8 mouse cellular contexts compared by ENCODE assay signal in the genomic region with DNA sequence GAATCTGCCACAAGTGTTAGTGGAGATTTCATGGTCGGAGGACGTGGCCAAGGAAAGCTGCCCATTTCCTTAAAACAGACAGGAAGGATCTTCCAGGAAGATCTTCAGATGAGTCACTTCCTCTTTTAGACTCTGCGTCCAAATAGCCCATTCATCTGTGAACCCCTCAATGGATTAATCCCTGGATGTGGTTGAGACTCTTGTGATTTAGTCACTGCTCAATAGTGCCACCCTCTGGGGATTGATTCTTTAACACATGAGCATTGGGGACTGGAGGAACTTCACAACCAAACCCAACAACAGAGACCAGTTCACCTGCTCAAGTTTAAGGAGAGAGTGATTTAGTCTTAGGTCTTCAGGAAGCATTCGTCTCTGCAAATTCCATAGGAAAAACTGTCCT.
DNase-seq lines count a peak whose midpoint lies in the region; ATAC-seq and TF ChIP-seq lines count a peak whose summit lies in the region.

No protein-coding gene starts in this region.

- H3K4me2 ChIP-seq in hindbrain, postnatal 0 days (ENCODE audit: low read depth, low read length), result no peak overlapping the region
- H3K4me2 ChIP-seq in hindbrain, embryonic 13.5 days, result no peak overlapping the region
- no peak overlapping the region for H3K4me2 ChIP-seq in kidney, embryonic 16.5 days (replicated peaks; ENCODE audit: low read depth, low read length)

- H3K4me3 ChIP-seq in hindbrain, postnatal 0 days (ENCODE audit: low read length), result no peak overlapping the region
- no peak overlapping the region for H3K4me3 ChIP-seq in hindbrain, embryonic 13.5 days
- no peak overlapping the region for H3K4me3 ChIP-seq in E14TG2a.4 (replicated peaks; ENCODE audit: low read length)
- H3K4me3 ChIP-seq in kidney, embryonic 16.5 days (ENCODE audit: low read length), result no peak overlapping the region

- no peaks in the 10 kb centered on the region for H3K27me3 ChIP-seq in hindbrain, postnatal 0 days (ENCODE audit: insufficient read depth, low read length)
- no peaks in the 10 kb centered on the region for H3K27me3 ChIP-seq in hindbrain, embryonic 13.5 days
- no peaks in the 10 kb centered on the region for H3K27me3 ChIP-seq in E14TG2a.4 (ENCODE audit: insufficient read depth, low read length)
- no peaks in the 10 kb centered on the region for H3K27me3 ChIP-seq in kidney, embryonic 16.5 days (ENCODE audit: insufficient read depth, low read length)

- peak; percentile 57 for TF ChIP-seq CTCF in hindbrain, postnatal 0 days (IDR thresholded peaks at IDR 0.05; ENCODE audit: low read depth)
- peak; percentile 12; the same call in 1 of the 2 replicates for TF ChIP-seq CTCF in E14TG2a.4 (conservative IDR thresholded peaks at IDR 0.05; ENCODE audit: low read length)

- intact Hi-C loops in gastrocnemius, postnatal 14 days (cut with DNase I; ENCODE audit: low total_unique reads), result loop anchor here (5.0 kb wide), 1 partner anchor 536 kb away; no protein-coding TSS in a partner anchor

- DNase-seq in hindbrain, postnatal 0 days (ENCODE audit: low spot score), result peak; percentile 35
- DNase-seq in brain, adult 2 months (ENCODE audit: low read depth, low spot score), result peak; percentile 75
- DNase-seq in retina, postnatal 1 day, result peak; percentile 66
- no peak for DNase-seq in spleen, postnatal 4 days (ENCODE audit: low spot score in 2 of 2)
- no peak for DNase-seq in gastrocnemius, postnatal 14 days

- no peak for ATAC-seq in hindbrain, postnatal 0 days
- no peak for ATAC-seq in hindbrain, embryonic 13.5 days (ENCODE audit: low FRiP score)
- peak; percentile 54; the same call in 1 of the 2 replicates for ATAC-seq in kidney, embryonic 16.5 days (ENCODE audit: low FRiP score, low TSS enrichment)

- no peaks in the 10 kb centered on the region for H3K4me1 ChIP-seq in hindbrain, postnatal 0 days (ENCODE audit: insufficient read depth, low read length)
- no peaks in the 10 kb centered on the region for H3K4me1 ChIP-seq in hindbrain, embryonic 13.5 days (replicated peaks)
- no peaks in the 10 kb centered on the region for H3K4me1 ChIP-seq in E14TG2a.4 (replicated peaks; ENCODE audit: low read depth, low read length)
- H3K4me1 ChIP-seq in kidney, embryonic 16.5 days (ENCODE audit: insufficient read depth, low read length), result no peaks in the 10 kb centered on the region

- H3K9ac ChIP-seq in hindbrain, postnatal 0 days (replicated peaks; ENCODE audit: low read length), result no peak overlapping the region
- no peak overlapping the region for H3K9ac ChIP-seq in hindbrain, embryonic 13.5 days
- H3K9ac ChIP-seq in kidney, embryonic 16.5 days (replicated peaks; ENCODE audit: low read length), result no peak overlapping the region

- H3K9me3 ChIP-seq in hindbrain, postnatal 0 days (ENCODE audit: low read length), result no peaks in the 10 kb centered on the region
- no peaks in the 10 kb centered on the region for H3K9me3 ChIP-seq in hindbrain, embryonic 13.5 days
- H3K9me3 ChIP-seq in E14TG2a.4 (ENCODE audit: low read length), result no peaks in the 10 kb centered on the region
- H3K9me3 ChIP-seq in kidney, embryonic 16.5 days (ENCODE audit: low read length), result peaks cover 2% of the 10 kb centered on the region; the same call in 1 of the 2 replicates

- 69% methylated on average over 4 of the region's 4 CpGs for WGBS in hindbrain, postnatal 0 days
- 76% methylated on average over 4 of the region's 4 CpGs for WGBS in hindbrain, embryonic 13.5 days
- WGBS in kidney, embryonic 16.5 days, result 76% methylated on average over 4 of the region's 4 CpGs

- no peaks in the 10 kb centered on the region for H3K36me3 ChIP-seq in hindbrain, postnatal 0 days (ENCODE audit: insufficient read depth, low read length)
- H3K36me3 ChIP-seq in hindbrain, embryonic 13.5 days, result no peaks in the 10 kb centered on the region
- H3K36me3 ChIP-seq in E14TG2a.4 (ENCODE audit: insufficient read depth, low read length), result no peaks in the 10 kb centered on the region
- no peaks in the 10 kb centered on the region for H3K36me3 ChIP-seq in kidney, embryonic 16.5 days (ENCODE audit: insufficient read depth, low read length)

- H3K27ac ChIP-seq in hindbrain, postnatal 0 days, result no peak overlapping the region
- no peak overlapping the region for H3K27ac ChIP-seq in hindbrain, embryonic 13.5 days
- no peak overlapping the region for H3K27ac ChIP-seq in kidney, embryonic 16.5 days (ENCODE audit: low read length)

Comparison
In these comparisons a context has a peak if more than half of its experiments do, and no peak if none do; other contexts are left out.
1. DNase-seq: peak in hindbrain, postnatal 0 days (single experiment), brain, adult 2 months (single experiment) and retina, postnatal 1 day (single experiment); none in spleen, postnatal 4 days (0 of 2) and gastrocnemius, postnatal 14 days (single experiment).